Mouse (Mus musculus) erythroblast, embryonic 14.5 days (primary cell): ENCODE data around the gene Zdhhc8.

ENCODE experiments used
- GATA1 ChIP-seq: IDR thresholded peaks from 2 replicates; pipeline ENCODE4 v1.6.1; 2012; ENCODE audit warnings: low read length, inconsistent platforms, mixed read lengths
- TAL1 ChIP-seq: IDR thresholded peaks from 3 replicates; pipeline ENCODE4 v1.6.1; 2012; ENCODE audit warnings: low read length, inconsistent platforms, mixed read lengths

- TF ChIP-seq TAL1 (no peak), GATA1 (no peak)
These were observed 2.0 kb upstream of the Zdhhc8 start for GRCm38 (mm10) chr16:18236676-18237501.
